Mouse (Mus musculus) erythroid progenitor cell, adult 5-6 weeks (primary cell): ENCODE results near the gene Gm9745. TPM values are rescaled to one million over a fixed set of nuclear protein-coding genes. Genes with fewer than 3 reads are reported as not detected.
A peak's percentile ranks its signal among the peaks of the same experiment; 100 is the strongest.
"Not testable (repeated sequence)": the region's sequence is repeated elsewhere in the genome, so short reads cannot be mapped to it uniquely, and the experiment has no call there.

Experiments used
- ATAC-seq: replicated peaks from 2 replicates; pipeline ENCODE4 v1.8.0; 2016; ENCODE audit warnings: moderate number of reproducible peaks, mild to moderate bottlenecking, moderate TSS enrichment, inconsistent platforms; ENCODE audit not compliant: poor library complexity, low FRiP score, severe bottlenecking
- total RNA-seq, 2 experiments: library from RNA; stranded (forward) in 1 of 2; stranded (reverse) in 1 of 2; fragments of 150-400 nt in 1 of 2; fragments of 186-747, 209-891 nt in 1 of 2; gene quantifications; 2 replicates each; pipeline versions ENCODE4 v1.2.3 to v1.2.4; 2015 to 2017; ENCODE audit warnings: low replicate concordance in 2 of 2

The Gm9745 gene
- total RNA-seq (2015; ENCODE audit: low replicate concordance) (not detected in 2 replicates), total RNA-seq (2017; ENCODE audit: low replicate concordance) (not detected in 2 replicates)

GRCm38 (mm10) chr13:8948131-8948530, at the start of gene Gm9745:
Gm9745 (minus strand) TSS chr13:8948231.
- ATAC-seq: not testable (repeated sequence)

- not testable (repeated sequence) for ATAC-seq
These were observed 49.2 kb upstream of the Gm9745 start for GRCm38 (mm10) chr13:8997221-8997620.

GRCm38 (mm10) chr13:8995990-8996786, 48.2 kb upstream of the Gm9745 start, which contains the start of gene Gtpbp4:
Gtpbp4 (minus strand) TSS chr13:8996083.
- peak; percentile 94 for ATAC-seq

GRCm38 (mm10) chr13:8995159-8995989, 47.3 kb upstream of the Gm9745 start:
- peak; percentile 32 for ATAC-seq

- no peak for ATAC-seq
These were observed 44.2 kb upstream of the Gm9745 start for GRCm38 (mm10) chr13:8992231-8992630.

- ATAC-seq: no peak
These were observed 24.9 kb upstream of the Gm9745 start for GRCm38 (mm10) chr13:8972972-8973371.

GRCm38 (mm10) chr13:8972369-8972768, 24.3 kb upstream of the Gm9745 start:
- no peak for ATAC-seq

- ATAC-seq: no peak
These were observed 19.7 kb upstream of the Gm9745 start for GRCm38 (mm10) chr13:8967742-8968141.

- no peak for ATAC-seq
These were observed 17.2 kb upstream of the Gm9745 start for GRCm38 (mm10) chr13:8965224-8965623.

GRCm38 (mm10) chr13:8962266-8962665, 14.2 kb upstream of the Gm9745 start:
- not testable (repeated sequence) for ATAC-seq

GRCm38 (mm10) chr13:8961128-8961888, 13.3 kb upstream of the Gm9745 start:
- ATAC-seq: not testable (repeated sequence)

- ATAC-seq: not testable (repeated sequence)
These were observed 11.5 kb upstream of the Gm9745 start for GRCm38 (mm10) chr13:8959554-8959953.

- ATAC-seq: not testable (repeated sequence)
These were observed 11.0 kb upstream of the Gm9745 start for GRCm38 (mm10) chr13:8959058-8959457.

GRCm38 (mm10) chr13:8956873-8957272, 8.8 kb upstream of the Gm9745 start:
- ATAC-seq: peak; percentile 54; the same call in 1 of the 2 replicates

- ATAC-seq: not testable (repeated sequence)
These were observed 7.1 kb upstream of the Gm9745 start for GRCm38 (mm10) chr13:8955127-8955526.

- ATAC-seq: not testable (repeated sequence)
These were observed 4.5 kb upstream of the Gm9745 start, which contains the start of gene Idi2 for GRCm38 (mm10) chr13:8952563-8952962. Idi2 (plus strand) TSS chr13:8952863.

- ATAC-seq: 0 out of 2 replicates have a peak, but pooled peaks have one; percentile 55
These were observed 4.2 kb downstream of the Gm9745 start for GRCm38 (mm10) chr13:8943828-8944227.

GRCm38 (mm10) chr13:8941701-8942100, 6.3 kb downstream of the Gm9745 start:
- ATAC-seq: not testable (repeated sequence)

- not testable (repeated sequence) for ATAC-seq
These were observed 6.9 kb downstream of the Gm9745 start for GRCm38 (mm10) chr13:8941110-8941509.
